Mouse (Mus musculus): ENCODE data around the gene C1s2. TPM values are rescaled to one million over a fixed set of nuclear protein-coding genes. Genes with fewer than 3 reads are reported as not detected.
A peak's percentile ranks its signal among the peaks of the same experiment; 100 is the strongest.

C1s2 gene
- polyA plus RNA-seq, 1 experiment: 0.06 TPM

- Histone ChIP-seq H3K4me3 (replicated peaks; ENCODE audit: extremely low read depth, low read depth, low read length) (no peak overlapping the region), H3K4me1 (ENCODE audit: control insufficient read depth, insufficient read depth, low read length) (peaks cover 4% of the 10 kb centered on the region; the same call in 1 of the 2 replicates)
- no peak for DNase-seq
- TF ChIP-seq CTCF (IDR thresholded peaks at IDR 0.05; ENCODE audit: insufficient read depth, low read length): no peak
- no peak for TF ChIP-seq POLR2A (IDR thresholded peaks at IDR 0.05; ENCODE audit: borderline replicate concordance, extremely low read depth, low read depth, low read length)
- 87% methylated on average over 11 of the region's 11 CpGs for WGBS
Measured at GRCm38 (mm10) chr6:124669234-124669859, 33.5 kb upstream of the C1s2 start.

DNA sequence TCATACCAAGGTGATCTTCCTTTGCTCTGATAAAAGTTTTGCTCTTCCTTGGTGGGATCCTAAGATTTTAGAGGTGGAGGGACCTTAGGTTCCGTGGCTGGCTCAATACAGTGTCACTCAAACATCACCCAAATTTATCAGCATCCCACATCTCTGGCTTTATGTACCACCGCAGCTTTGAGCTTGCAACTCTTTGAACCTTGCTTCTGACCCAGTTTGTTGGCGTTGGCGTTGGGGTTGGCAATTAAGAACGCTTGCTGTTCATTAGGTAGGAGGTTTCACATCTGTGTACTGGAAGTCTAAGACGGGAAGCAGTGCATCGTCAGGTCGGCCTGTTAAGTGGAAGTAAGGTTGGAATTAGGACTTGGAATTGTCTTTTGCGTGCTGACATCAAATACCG is 29.1 kb upstream of the C1s2 start:
- Histone ChIP-seq H3K4me3 (replicated peaks; ENCODE audit: extremely low read depth, low read depth, low read length) (no peak overlapping the region), H3K4me1 (ENCODE audit: control insufficient read depth, insufficient read depth, low read length) (peaks cover 2% of the 10 kb centered on the region; the same call in 1 of the 2 replicates)
- DNase-seq: no peak
- TF ChIP-seq CTCF (IDR thresholded peaks at IDR 0.05; ENCODE audit: insufficient read depth, low read length) (no peak), POLR2A (IDR thresholded peaks at IDR 0.05; ENCODE audit: borderline replicate concordance, extremely low read depth, low read depth, low read length) (no peak)
- 88% methylated on average over 10 of the region's 10 CpGs for WGBS

DNA sequence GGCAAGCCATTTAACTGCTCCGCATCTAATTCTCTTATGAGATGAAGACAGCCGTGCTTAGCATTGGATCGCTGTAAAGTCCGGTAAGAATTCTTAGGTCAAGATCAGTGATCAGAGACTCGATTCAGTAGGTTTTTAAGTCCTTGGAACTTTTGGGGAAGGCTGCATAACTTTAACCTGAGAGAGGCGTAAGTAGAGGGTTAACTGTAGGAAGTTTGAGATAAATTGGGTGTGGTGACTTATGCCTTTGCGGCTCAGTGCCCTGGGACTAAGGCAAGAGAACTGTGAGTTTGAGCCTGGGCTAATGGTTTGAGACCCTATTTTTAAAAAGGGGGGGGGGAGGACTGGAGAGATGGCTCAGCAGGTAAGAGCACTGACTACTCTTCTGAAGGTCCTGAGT is 28.4 kb upstream of the C1s2 start:
- Histone ChIP-seq H3K4me3 (replicated peaks; ENCODE audit: extremely low read depth, low read depth, low read length) (no peak overlapping the region), H3K4me1 (ENCODE audit: control insufficient read depth, insufficient read depth, low read length) (peaks cover 2% of the 10 kb centered on the region; the same call in 1 of the 2 replicates)
- TF ChIP-seq POLR2A (IDR thresholded peaks at IDR 0.05; ENCODE audit: borderline replicate concordance, extremely low read depth, low read depth, low read length): no peak
- TF ChIP-seq CTCF (IDR thresholded peaks at IDR 0.05; ENCODE audit: insufficient read depth, low read length): no peak
- WGBS: 77% methylated on average over 7 of the region's 7 CpGs
- no peak for DNase-seq

DNA sequence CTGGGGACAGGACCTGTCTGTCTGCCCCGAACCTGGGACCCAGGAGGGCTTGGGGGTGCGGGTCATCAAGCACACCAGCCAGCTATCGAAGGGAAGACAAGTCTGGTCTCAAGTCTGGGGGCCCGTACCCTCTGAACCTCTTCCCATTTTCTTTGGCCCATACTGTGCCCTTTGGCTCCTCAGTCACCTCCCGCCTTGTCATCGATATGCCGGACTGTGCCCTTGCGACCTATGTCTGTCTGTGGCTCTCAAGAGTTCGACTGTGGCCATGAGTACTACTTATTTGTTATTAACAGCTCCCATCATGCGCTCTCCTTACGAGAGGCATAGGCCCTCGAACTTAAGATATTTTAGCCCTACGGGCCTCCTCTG is 27.5 kb upstream of the C1s2 start:
- Histone ChIP-seq H3K4me1 (ENCODE audit: control insufficient read depth, insufficient read depth, low read length) (peaks cover 2% of the 10 kb centered on the region; the same call in 1 of the 2 replicates), H3K4me3 (replicated peaks; ENCODE audit: extremely low read depth, low read depth, low read length) (peak overlapping the region; percentile 88)
- TF ChIP-seq CTCF (IDR thresholded peaks at IDR 0.05; ENCODE audit: insufficient read depth, low read length): no peak
- DNase-seq: no peak
- 10% methylated on average over 13 of the region's 13 CpGs for WGBS

DNA sequence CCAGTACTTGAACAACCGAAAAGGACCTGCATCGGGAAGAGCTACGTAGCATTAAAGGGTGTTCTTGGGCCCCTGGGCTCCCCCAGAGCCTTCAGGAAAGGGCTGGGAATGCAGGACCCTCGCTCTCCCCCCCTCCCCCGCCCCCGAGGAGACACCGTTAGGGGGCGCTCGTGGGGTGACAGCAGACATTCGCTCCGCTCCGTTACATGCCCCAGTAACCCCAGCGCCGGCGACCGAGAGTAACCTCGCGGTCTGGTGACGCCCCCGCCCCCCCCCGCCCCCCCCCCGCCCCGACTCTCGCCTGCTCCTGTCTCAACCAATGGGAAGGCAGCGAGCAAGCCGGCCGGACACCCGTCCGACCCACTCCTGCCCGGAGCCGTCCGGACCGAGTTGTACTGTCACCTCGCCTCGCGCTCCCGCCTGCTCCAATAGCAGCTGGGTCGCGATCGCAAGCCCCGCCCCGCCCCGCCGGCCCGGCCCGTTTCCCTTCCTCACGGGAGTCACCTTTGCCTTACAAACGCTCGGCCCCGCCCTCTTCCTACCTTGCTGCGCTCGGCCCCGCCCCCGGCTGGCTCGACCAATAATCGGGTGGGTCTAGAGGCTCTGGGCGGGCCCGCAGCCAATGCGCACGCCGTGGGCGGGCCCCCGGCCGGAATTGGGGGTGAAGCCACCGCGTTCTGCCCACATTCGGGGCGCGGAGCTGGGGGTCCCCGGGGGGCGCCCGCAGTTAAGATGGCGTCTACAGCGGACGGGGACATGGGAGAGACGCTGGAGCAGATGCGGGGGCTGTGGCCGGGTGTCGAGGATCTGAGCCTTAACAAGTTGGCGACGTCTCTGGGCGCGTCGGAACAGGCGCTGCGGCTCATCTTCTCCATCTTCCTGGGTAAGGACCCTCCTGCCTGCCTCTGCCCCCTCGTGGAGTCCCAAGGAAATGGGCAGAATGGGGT is 26.9 kb upstream of the C1s2 start, which contains the start of gene Lpcat3:
Gene Lpcat3, plus strand, starts transcription at position 551 of the 947 bp plus-strand sequence.
- peak; percentile 99 for DNase-seq
- TF ChIP-seq CTCF (IDR thresholded peaks at IDR 0.05; ENCODE audit: insufficient read depth, low read length) (peak; percentile 33; the same call in 1 of the 2 replicates), POLR2A (IDR thresholded peaks at IDR 0.05; ENCODE audit: borderline replicate concordance, extremely low read depth, low read depth, low read length) (no peak)
- Histone ChIP-seq H3K4me3 (replicated peaks; ENCODE audit: extremely low read depth, low read depth, low read length) (peak within 1 kb of the TSS; percentile 88), H3K4me1 (ENCODE audit: control insufficient read depth, insufficient read depth, low read length) (peaks cover 2% of the 10 kb centered on the region; the same call in 1 of the 2 replicates)
- under 1% methylated on average over 67 of the region's 87 CpGs for WGBS

GRCm38 (mm10) chr6:124661995-124662394 is 26.1 kb upstream of the C1s2 start:
- no peak for DNase-seq
- TF ChIP-seq POLR2A (IDR thresholded peaks at IDR 0.05; ENCODE audit: borderline replicate concordance, extremely low read depth, low read depth, low read length) (no peak), CTCF (IDR thresholded peaks at IDR 0.05; ENCODE audit: insufficient read depth, low read length) (no peak)
- Histone ChIP-seq H3K4me1 (ENCODE audit: control insufficient read depth, insufficient read depth, low read length) (peaks cover 2% of the 10 kb centered on the region; the same call in 1 of the 2 replicates), H3K4me3 (replicated peaks; ENCODE audit: extremely low read depth, low read depth, low read length) (peak overlapping the region; percentile 88)
- 27% methylated on average over 6 of the region's 6 CpGs for WGBS

GRCm38 (mm10) chr6:124661156-124661806 is 25.4 kb upstream of the C1s2 start:
- TF ChIP-seq CTCF (IDR thresholded peaks at IDR 0.05; ENCODE audit: insufficient read depth, low read length): no peak
- no peak for TF ChIP-seq POLR2A (IDR thresholded peaks at IDR 0.05; ENCODE audit: borderline replicate concordance, extremely low read depth, low read depth, low read length)
- no peak overlapping the region for H3K4me3 ChIP-seq (replicated peaks; ENCODE audit: extremely low read depth, low read depth, low read length)
- no peak for DNase-seq
- peaks cover 2% of the 10 kb centered on the region; the same call in 1 of the 2 replicates for H3K4me1 ChIP-seq (ENCODE audit: control insufficient read depth, insufficient read depth, low read length)
- WGBS: 90% methylated on average over 4 of the region's 4 CpGs

DNA sequence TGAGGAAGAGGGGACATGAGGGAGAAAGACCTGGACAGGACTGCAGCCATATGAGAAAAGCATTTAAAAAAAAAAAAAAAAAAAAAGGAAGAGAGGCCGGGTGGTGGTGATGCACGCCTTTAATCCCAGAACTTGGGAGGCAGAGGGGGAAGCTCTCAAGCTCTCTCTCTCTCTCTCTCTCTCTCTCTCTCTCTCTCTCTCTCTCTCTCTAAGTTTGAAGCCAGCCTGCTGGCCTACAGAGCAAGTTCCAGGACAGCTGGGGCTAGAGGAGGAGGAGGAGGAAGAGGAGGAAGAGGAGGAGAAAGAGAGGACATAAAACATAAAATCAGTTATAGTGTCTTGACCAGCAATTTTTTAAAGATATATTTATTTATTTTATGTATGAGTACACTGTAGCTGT is 22.2 kb upstream of the C1s2 start:
- DNase-seq: no peak
- TF ChIP-seq POLR2A (IDR thresholded peaks at IDR 0.05; ENCODE audit: borderline replicate concordance, extremely low read depth, low read depth, low read length) (no peak), CTCF (IDR thresholded peaks at IDR 0.05; ENCODE audit: insufficient read depth, low read length) (no peak)
- H3K4me1 ChIP-seq (ENCODE audit: control insufficient read depth, insufficient read depth, low read length): no peaks in the 10 kb centered on the region
- 78% methylated on average over 2 of the region's 2 CpGs for WGBS
- no peak overlapping the region for H3K4me3 ChIP-seq (replicated peaks; ENCODE audit: extremely low read depth, low read depth, low read length)

GRCm38 (mm10) chr6:124655893-124656292 is 20.0 kb upstream of the C1s2 start:
- Histone ChIP-seq H3K4me1 (ENCODE audit: control insufficient read depth, insufficient read depth, low read length) (no peaks in the 10 kb centered on the region), H3K4me3 (replicated peaks; ENCODE audit: extremely low read depth, low read depth, low read length) (no peak overlapping the region)
- TF ChIP-seq POLR2A (IDR thresholded peaks at IDR 0.05; ENCODE audit: borderline replicate concordance, extremely low read depth, low read depth, low read length) (no peak), CTCF (IDR thresholded peaks at IDR 0.05; ENCODE audit: insufficient read depth, low read length) (no peak)
- DNase-seq: no peak
- 41% methylated on average over 6 of the region's 6 CpGs for WGBS

Data from lung, adult 2 months (tissue).